Mouse (Mus musculus) intestine, postnatal 0 days (tissue): ENCODE data around the gene G6pc3. TPM values are rescaled to one million over a fixed set of nuclear protein-coding genes. Genes with fewer than 3 reads are reported as not detected.

Experiments
- ATAC-seq: fragments of 200-750 bp; cut with Nextera tagmentation; 2 replicates; pipeline ENCODE4 v1.8.0; 2017; ENCODE audit warnings: mild to moderate bottlenecking, moderate TSS enrichment, moderate library complexity
- H3K27ac ChIP-seq: fragments of 300-500 bp; sonication (generic); 2 replicates; pipeline ENCODE4 v1.5.1; 2014; ENCODE audit warnings: mild to moderate bottlenecking, low read depth, low read length, moderate library complexity
- H3K27me3 ChIP-seq: fragments of 300-500 bp; sonication (generic); replicated peaks from 2 replicates; pipeline ENCODE4 v1.6.1; 2014; ENCODE audit warnings: low read length, mixed read lengths; ENCODE audit not compliant: control insufficient read depth, insufficient read depth
- H3K36me3 ChIP-seq: fragments of 300-500 bp; sonication (generic); 2 replicates; pipeline ENCODE4 v1.6.1; 2014; ENCODE audit warnings: mild to moderate bottlenecking, moderate library complexity; ENCODE audit not compliant: control insufficient read depth, insufficient read depth
- H3K4me1 ChIP-seq: fragments of 300-500 bp; sonication (generic); replicated peaks from 2 replicates; pipeline ENCODE4 v1.6.1; 2014; ENCODE audit warnings: antibody characterized with exemption, low read length, mixed read lengths; ENCODE audit not compliant: control insufficient read depth, insufficient read depth
- H3K4me2 ChIP-seq: fragments of 300-500 bp; sonication (generic); replicated peaks from 2 replicates; pipeline ENCODE4 v1.6.1; 2014; ENCODE audit warnings: low read depth, mild to moderate bottlenecking, moderate library complexity
- H3K4me3 ChIP-seq: fragments of 300-500 bp; sonication (generic); 2 replicates; pipeline ENCODE4 v1.5.1; 2014; ENCODE audit warnings: low read depth, low read length
- H3K9ac ChIP-seq: fragments of 300-500 bp; sonication (generic); 2 replicates; pipeline ENCODE4 v1.6.1; 2014; ENCODE audit warnings: mild to moderate bottlenecking, low read depth, low read length
- H3K9me3 ChIP-seq: fragments of 300-500 bp; sonication (generic); 2 replicates; pipeline ENCODE4 v1.6.1; 2016; ENCODE audit warnings: mixed run types; ENCODE audit not compliant: control insufficient read depth
- CTCF ChIP-seq: sonication (generic); IDR thresholded peaks from 2 replicates; pipeline ENCODE4 v1.5.1; 2016; ENCODE audit warnings: low read depth, mild to moderate bottlenecking, control low read depth, antibody characterized with exemption, moderate library complexity
- WGBS: fragments of 180-500 bp; shearing (Covaris S2); extraction: QIAGEN DNeasy Blood & Tissue Kit; methylation state at CpG from one replicate; pipeline ENCODE4 v1.1.7; 2014; 5-methylcytosine and 5-hydroxymethylcytosine counted together
- polyA plus RNA-seq: library from polyadenylated mRNA; unstranded; fragments of >200 nt; fragmentation: Nextera tagmentation; extraction: Ambion mirVana; gene quantifications from 2 replicates; pipeline ENCODE4 v1.2.1, GENCODE M21; 2015

G6pc3 gene
- polyA plus RNA-seq, 1 experiment from 2014 or later, result 20.4 TPM

GRCm38 (mm10) chr11:102215511-102215910 lies 26.1 kb downstream of the G6pc3 start:
- no peaks in the 10 kb centered on the region for H3K9me3 ChIP-seq
- H3K27ac ChIP-seq, result no peak overlapping the region
- H3K36me3 ChIP-seq, result peaks cover 7% of the 10 kb centered on the region; the same call in 1 of the 2 replicates
- 63% methylated on average over 11 of the region's 11 CpGs for WGBS
- no peak for TF ChIP-seq CTCF
- peak overlapping the region; percentile 44 for H3K4me2 ChIP-seq
- ATAC-seq, result no peak
- no peak overlapping the region for H3K9ac ChIP-seq
- H3K4me3 ChIP-seq, result no peak overlapping the region
- H3K27me3 ChIP-seq, result no peaks in the 10 kb centered on the region
- peaks cover 41% of the 10 kb centered on the region for H3K4me1 ChIP-seq

DNA sequence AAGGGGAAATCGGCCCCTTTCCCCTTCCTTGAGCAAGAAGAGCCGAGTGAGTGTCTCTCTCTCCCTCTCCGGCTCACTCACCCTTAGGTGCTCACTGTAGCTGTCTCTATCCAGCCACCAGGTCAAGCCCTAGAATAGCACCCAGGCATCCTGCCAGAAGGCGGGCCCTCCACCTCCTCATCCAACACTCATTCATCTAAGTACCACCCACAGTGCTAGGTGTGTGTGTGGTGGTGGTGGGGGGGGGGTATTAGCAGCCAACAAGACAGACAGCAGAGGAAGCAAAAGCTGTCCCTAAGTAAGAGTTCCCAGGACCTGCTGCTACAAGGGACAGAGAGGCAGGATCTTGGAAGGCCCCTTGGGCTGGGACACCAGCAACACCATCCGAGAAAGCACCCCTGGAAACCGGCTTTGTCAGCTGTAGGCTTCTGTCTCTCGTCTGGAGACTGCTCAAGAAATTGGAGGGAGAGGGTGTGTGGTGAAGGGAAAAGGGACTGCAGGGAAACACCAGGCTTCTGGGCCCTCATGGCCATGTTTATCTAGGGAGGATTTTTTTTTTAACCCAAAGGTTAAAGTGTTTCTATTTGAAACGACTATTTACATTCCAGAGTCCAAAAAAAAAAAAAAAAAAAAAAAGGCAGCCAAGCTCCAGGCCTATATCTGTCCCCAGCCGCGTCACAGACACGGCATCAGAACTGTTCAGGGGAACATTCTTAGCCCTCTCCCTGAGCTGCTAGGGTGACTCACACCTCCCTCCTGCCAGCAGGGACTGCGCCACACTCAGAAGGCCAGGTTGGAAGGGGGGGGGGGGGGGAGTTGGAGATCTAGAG lies 26.9 kb downstream of the G6pc3 start:
- ATAC-seq, result peak; percentile 60

DNA sequence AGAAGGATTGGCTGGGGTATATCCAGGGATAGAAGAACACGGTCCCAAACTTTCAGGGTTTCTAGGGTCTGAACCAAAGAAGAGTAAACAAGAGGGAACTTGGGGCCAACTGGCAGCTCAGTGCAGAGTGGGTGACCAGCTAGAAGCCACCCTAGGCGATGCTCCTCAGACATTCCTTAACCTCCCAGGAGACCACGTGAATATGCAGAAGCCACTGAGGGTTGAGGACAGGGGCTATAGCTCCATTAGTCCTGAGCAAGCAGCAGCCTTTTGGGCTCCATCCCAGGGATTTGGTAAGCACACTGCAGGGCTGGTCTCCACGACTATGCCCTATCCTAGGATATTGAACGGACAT lies 27.4 kb downstream of the G6pc3 start:
- no peak for TF ChIP-seq CTCF
- WGBS, result 25% methylated on average over 5 of the region's 5 CpGs
- H3K36me3 ChIP-seq, result peaks cover 3% of the 10 kb centered on the region; the same call in 1 of the 2 replicates
- no peak overlapping the region for H3K4me3 ChIP-seq
- H3K4me1 ChIP-seq, result peaks cover 43% of the 10 kb centered on the region
- H3K27me3 ChIP-seq, result no peaks in the 10 kb centered on the region
- ATAC-seq, result no peak
- peak overlapping the region; percentile 63; the same call in 1 of the 2 replicates for H3K27ac ChIP-seq
- 0 out of 2 replicates have a peak overlapping the region, but pooled peaks have one; percentile 22 for H3K9ac ChIP-seq
- H3K4me2 ChIP-seq, result peak overlapping the region; percentile 79
- H3K9me3 ChIP-seq, result no peaks in the 10 kb centered on the region

More for the DNA sequence above, 26.9 kb downstream of the G6pc3 start:
- Histone ChIP-seq H3K4me1 (peaks cover 43% of the 10 kb centered on the region), H3K27me3 (no peaks in the 10 kb centered on the region), H3K9ac (no peak overlapping the region), H3K4me3 (no peak overlapping the region), H3K9me3 (no peaks in the 10 kb centered on the region), H3K36me3 (peaks cover 7% of the 10 kb centered on the region; the same call in 1 of the 2 replicates), H3K4me2 (peak overlapping the region; percentile 79), H3K27ac (peak overlapping the region; percentile 63)
- WGBS, result 17% methylated on average over 12 of the region's 12 CpGs
- 0 out of 2 replicates have a peak, but pooled peaks have one; percentile 3 for TF ChIP-seq CTCF

DNA sequence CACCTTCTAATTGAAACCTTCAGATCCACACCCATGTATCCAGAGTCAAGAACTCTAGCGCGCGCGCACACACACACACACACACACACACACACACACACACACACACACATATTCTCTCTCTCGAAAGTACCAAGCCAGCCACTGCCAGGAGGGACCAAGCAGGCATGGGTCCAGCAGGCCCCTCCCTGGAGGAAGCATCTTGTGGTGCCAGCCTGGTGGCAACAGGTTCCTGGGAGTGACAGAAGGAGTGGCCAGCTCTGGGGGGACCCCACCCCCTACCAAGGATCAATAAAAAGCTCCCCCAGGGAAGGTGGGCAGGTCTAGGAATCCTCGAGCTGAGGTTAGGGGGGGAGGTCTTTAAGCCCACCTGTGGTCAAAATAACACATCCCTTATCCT lies 28.0 kb downstream of the G6pc3 start:
- peak overlapping the region; percentile 79 for H3K4me2 ChIP-seq
- 38% methylated on average over 6 of the region's 6 CpGs for WGBS
- peak overlapping the region; percentile 22; the same call in 1 of the 2 replicates for H3K9ac ChIP-seq
- no peak for ATAC-seq
- TF ChIP-seq CTCF, result no peak
- H3K4me3 ChIP-seq, result peak overlapping the region; percentile 42
- peaks cover 2% of the 10 kb centered on the region; the same call in 1 of the 2 replicates for H3K36me3 ChIP-seq
- H3K27me3 ChIP-seq, result no peaks in the 10 kb centered on the region
- H3K4me1 ChIP-seq, result peaks cover 43% of the 10 kb centered on the region
- H3K27ac ChIP-seq, result peak overlapping the region; percentile 75
- no peaks in the 10 kb centered on the region for H3K9me3 ChIP-seq

- peaks cover 2% of the 10 kb centered on the region; the same call in 1 of the 2 replicates for H3K36me3 ChIP-seq
- ATAC-seq, result no peak
- peak overlapping the region; percentile 45 for H3K9ac ChIP-seq
- peak overlapping the region; percentile 75 for H3K27ac ChIP-seq
- no peaks in the 10 kb centered on the region for H3K9me3 ChIP-seq
- no peak for TF ChIP-seq CTCF
- H3K27me3 ChIP-seq, result no peaks in the 10 kb centered on the region
- 48% methylated on average over 7 of the region's 7 CpGs for WGBS
- H3K4me3 ChIP-seq, result peak overlapping the region; percentile 42
- peaks cover 43% of the 10 kb centered on the region for H3K4me1 ChIP-seq
- peak overlapping the region; percentile 79 for H3K4me2 ChIP-seq
Observed at GRCm38 (mm10) chr11:102217876-102218430, 28.5 kb downstream of the G6pc3 start.

DNA sequence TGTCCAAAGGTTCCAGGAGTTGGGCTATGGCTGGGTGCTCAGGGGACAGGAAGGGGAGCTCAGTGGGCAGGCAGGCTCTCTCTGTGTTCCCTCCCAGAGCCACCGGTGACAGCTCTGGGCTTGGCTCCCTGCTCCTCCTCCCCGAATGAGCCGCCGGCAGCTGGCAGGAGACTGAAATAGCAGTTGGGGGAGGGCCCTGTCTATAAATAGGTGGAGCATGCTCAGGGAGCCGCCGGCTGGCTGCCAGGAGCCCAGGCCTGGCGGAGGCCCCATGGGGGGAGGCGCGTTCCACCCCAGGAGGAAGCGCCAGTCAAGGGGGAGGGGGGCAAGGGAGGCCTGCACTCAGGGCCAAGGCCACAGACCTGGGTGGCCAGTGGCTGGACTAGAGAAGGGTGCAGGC lies 29.4 kb downstream of the G6pc3 start:
- Histone ChIP-seq H3K27me3 (no peaks in the 10 kb centered on the region), H3K9me3 (no peaks in the 10 kb centered on the region), H3K27ac (peak overlapping the region; percentile 75), H3K9ac (peak overlapping the region; percentile 45), H3K36me3 (peaks cover 2% of the 10 kb centered on the region; the same call in 1 of the 2 replicates), H3K4me3 (peak overlapping the region; percentile 42), H3K4me1 (peaks cover 38% of the 10 kb centered on the region), H3K4me2 (peak overlapping the region; percentile 79)
- peak; percentile 83 for ATAC-seq
- 0% methylated on average over 7 of the region's 10 CpGs for WGBS
- TF ChIP-seq CTCF, result peak; percentile 33; the same call in 1 of the 2 replicates
